Mouse (Mus musculus) inflammation-experienced regulatory T-cells, adult 6 months (primary cell): ENCODE measurements around the gene Bhmt2. TPM values are rescaled to one million over a fixed set of nuclear protein-coding genes. Genes with fewer than 3 reads are reported as not detected.

Source experiments
- ATAC-seq: one replicate; pipeline ENCODE4 v1.8.0; 2017
- polyA plus RNA-seq, 3 experiments: library from polyadenylated mRNA; unstranded; fragments of 100-300 nt; shearing (Covaris generic); gene quantifications; one replicate each; pipeline ENCODE4 v1.2.1; 2017

The Bhmt2 gene
- polyA plus RNA-seq, result not detected

DNA sequence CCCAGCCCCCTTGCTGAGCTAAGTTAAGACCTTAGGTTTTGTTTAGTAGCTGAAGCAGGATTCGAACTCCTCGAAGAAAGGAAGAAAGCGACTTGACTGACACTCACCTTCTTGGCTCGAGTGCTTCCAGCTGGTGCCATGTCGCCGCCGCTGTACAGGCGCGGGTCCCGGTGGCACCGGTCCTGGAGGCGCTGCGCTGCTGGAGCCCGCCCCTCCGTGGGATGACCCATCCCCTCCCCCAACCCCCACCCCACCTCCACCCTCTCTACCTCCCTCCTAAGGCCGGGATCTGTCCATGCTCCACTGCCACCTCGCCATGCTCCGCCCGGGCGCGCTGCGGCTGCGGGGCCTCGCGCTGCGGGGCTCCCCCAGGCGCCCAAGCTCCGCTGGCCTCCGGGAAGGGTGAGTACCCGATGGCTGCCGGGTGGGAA lies at the start of gene Bhmt2, which contains the start of gene Dmgdh:
Bhmt2 (minus strand) TSS at position 172 of the 431 bp plus-strand sequence.
Dmgdh (plus strand) TSS at position 303 of the 431 bp plus-strand sequence.
- ATAC-seq, result no peak

DNA sequence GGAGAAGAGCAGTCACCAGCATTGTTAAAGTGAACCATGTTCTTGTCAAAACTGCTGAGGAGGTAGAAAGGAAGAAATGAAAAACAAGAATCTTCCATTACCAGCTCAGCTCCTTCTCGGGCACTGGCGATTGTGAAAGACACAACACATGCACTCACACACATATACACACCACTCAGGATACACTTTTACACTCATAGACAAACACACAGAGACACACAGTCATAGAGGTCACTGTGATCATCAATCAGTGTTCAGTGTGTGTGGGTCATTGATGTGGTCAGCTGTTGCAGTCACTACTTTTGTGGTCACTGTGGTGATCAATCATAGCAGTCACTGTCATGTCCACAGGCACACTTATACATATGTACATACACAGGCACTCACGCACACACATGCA lies 49.4 kb upstream of the Bhmt2 start:
- ATAC-seq, result no peak

DNA sequence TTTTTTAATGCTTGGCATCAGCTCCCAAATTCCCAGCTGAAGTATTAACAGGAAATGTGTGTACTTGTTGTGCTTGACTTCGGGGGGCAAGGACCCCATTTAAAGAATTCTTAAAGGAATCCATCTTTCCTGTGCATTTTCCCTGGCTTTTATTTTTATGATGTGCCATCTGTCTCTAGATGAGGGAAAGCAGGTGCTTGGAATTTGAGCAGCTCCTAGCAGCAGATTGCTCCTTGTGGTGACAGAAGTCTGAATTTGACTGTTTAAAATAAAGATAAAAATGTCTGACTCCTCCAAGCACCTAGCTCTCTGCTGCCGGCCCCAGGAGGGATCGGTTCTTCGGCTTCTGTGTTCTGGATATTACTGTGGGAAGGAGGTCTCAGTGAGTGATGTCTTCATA lies 47.8 kb upstream of the Bhmt2 start:
- ATAC-seq, result no peak

DNA sequence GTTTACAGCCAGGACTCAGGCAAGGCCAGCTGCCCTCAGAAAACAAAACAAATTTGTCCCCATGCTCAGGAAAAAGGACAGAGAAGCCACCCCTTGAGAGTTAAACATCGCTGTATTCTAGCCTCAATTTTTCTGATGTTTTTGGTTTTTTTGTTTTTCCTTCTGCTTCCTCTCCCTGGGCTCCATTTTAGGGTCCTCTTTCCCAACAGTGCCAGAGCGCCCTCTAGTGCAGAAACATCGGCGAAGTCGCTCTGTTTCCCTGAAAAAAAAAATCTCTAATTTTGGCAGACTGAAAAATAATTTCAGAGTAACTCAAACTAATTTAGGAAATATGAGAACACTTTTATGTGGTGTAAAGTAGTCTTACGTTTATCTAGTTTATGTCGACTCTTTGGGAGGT lies 44.8 kb upstream of the Bhmt2 start:
- ATAC-seq, result no peak

DNA sequence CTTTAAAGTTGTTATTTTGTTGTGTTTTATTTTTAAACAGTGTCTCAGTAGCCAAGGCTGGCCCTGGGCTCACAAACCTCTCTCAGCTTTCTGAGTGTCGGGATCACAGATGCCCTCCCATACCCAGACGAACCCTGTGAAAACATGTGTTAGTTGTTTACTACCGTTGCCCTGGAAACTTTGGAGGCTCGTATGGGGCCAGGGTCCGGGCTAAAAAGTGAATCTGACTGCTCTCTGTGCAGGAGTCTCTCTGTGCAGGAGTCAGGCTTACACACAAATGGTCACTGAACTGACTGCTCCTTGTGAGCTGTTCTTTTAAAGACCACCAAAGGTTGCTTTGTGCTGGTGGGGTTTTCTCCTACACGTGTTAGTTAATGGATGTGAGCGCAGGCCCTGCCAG lies 43.0 kb upstream of the Bhmt2 start:
- no peak for ATAC-seq

DNA sequence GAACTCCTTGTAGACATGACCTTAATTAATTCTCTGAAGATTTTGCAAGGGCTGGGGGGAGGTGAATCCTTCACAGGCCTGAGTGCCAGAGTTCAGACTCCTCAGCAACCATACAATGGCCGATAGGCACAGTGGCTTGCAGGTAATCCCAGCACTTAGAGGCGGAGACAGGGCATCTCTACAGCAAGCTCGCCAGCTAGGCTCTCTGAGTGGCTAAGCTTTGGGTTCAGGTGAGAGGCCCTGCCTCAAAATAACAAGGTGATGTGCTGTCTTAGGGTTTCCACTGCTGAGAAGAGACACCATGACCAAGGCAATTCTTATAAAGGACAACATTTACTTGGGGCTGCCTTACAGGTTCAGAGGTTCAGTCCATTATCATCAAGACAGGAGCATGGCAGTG lies 39.7 kb upstream of the Bhmt2 start:
- no peak for ATAC-seq

DNA sequence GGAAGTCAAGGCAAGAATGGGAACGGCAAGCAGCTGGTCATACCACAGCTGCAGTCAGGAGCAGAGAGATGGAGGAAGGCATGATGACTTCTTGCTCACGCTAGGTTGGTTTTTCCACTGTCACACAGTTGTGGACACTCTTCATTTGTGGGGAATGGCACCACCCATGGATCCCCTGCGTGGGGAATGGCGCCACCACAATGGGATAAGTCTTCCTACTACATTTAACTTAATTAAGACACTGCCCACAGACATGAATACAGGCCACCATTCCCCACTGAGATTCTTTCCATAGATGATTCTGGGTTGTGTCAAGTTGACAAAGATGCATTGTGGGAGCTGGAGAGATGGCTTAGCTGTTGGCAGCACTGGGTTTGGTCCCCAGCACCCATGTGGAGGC lies 38.3 kb upstream of the Bhmt2 start:
- no peak for ATAC-seq

DNA sequence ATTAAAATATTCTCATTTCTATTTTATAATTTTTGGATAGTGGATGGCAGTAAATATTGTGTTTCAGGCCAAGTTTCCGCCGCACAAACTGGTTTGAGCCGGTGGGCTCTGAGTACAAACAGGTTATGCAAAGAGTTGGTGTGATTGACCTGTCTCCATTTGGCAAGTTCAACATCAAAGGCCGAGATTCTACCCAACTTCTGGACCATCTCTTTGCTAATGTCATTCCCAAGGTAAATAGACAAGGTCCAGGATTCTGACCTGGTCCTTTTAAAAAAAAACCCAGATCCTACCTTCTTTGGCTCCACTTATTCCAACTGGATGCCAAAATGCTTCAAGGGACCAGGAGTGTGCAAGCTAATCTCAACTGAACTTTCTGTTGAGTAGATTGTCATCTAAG lies 37.1 kb upstream of the Bhmt2 start:
- no peak for ATAC-seq

DNA sequence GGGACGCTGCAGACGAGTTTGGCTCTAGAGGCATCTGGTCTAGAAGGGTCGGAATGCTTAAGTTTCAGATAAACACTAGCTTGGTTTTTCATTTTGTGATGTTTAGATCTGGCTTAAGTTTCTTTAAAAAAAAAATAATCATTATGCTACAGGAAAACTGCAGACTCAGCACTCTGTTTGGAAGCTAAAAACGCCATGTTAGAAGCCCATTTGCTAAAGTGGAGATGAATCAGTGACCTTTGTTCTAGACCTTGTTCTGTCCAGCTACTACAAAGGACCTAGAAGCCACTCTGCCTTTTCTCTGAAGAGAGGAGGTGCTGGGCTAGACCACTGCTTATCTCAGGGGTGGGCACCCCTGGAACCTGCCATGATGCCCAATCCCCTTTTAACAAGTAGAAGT lies 36.2 kb upstream of the Bhmt2 start:
- no peak for ATAC-seq

DNA sequence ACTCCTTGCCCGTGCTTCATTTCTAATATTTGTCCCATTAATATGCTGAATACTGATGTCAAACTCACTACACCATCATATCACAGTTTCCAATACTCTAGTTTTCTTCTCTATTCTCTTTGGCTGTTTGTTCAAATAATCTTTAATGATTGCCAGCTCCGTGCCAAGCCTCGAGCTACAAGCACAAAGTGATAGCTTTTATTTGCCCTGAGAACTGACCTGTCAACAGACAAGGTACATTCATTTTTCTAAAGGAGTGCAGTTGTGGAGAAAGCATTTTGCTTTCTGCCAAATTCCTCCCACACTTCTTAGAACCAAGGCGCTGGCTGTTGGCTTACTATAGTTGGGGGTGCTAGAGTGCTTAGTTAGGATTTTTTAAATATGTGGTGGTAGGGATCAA lies 33.2 kb upstream of the Bhmt2 start:
- ATAC-seq, result no peak

DNA sequence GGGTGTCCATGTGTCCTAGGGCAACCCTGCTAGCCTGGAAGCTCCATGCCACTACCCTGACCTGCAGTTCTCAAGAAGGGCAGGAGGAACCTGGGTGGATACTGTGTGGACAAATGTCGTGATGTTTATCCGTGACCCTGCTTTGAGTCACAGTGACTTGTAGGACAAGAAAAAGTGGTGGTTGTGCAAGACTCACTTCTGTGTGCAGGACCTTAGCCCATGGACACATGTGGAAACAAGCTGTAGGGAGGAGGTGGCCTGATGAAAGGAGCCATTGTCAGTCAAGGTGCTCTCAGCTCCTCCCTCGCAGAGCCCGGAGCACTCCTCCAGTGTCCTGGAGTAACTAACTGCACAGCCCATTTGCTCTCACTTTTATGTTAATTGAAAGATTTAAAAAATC lies 31.6 kb upstream of the Bhmt2 start:
- no peak for ATAC-seq

DNA sequence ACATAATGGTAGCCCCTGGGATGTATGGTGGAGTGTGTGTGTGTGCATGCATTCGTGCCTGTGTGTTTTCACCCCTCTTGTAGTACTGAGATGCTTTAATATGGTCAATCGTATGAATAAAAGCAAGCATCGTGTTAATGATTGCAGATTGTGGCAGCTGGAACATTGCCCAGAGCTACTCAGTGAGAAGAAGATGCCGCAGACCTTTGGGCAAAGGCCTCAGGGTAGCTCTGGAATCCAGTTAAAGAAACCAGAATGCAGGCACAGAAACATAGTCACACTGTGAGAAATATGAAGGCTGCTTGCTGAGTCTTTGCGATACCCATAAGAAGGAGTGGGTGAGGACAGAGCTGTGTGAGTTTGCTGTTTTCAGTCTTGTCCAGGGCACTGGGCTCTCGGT lies 24.8 kb upstream of the Bhmt2 start:
- ATAC-seq, result no peak

DNA sequence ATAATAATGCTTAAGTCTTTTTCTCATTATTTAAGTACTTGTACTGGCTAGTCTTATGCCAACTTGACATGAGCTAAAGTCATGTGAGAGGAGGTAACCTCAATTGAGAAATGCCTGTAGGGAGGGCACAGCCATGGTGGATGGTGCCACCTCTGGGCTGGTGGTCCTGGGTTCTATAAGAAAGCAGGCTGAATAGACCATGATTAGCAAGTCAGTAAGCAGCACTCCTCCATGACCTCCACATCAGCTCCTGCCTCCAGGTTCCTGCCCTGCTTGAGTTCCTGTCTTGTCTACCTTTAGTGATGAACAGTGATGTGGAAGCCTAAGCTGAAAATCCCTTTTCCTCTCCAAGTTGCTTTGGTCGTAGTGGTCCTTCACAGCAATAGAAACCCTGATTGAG lies 16.7 kb upstream of the Bhmt2 start:
- ATAC-seq, result no peak

DNA sequence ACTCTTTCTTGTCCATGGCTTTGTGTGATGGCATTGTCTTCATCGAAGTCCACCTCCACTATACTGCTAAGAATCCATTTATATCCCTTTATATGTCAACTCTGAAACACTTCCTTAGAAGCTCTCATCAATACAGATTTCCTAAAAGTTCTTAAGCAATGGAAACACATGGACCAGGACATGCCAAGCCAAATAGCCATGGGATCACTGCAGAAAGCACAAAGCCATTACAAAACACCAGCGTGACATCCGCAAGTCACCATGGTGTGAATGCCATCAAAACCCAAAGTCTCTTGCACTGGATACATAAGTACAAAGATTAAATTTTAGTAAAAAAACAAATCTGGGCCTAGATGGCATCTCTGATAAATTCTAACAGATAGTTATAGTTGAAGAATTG lies 15.5 kb upstream of the Bhmt2 start:
- no peak for ATAC-seq

DNA sequence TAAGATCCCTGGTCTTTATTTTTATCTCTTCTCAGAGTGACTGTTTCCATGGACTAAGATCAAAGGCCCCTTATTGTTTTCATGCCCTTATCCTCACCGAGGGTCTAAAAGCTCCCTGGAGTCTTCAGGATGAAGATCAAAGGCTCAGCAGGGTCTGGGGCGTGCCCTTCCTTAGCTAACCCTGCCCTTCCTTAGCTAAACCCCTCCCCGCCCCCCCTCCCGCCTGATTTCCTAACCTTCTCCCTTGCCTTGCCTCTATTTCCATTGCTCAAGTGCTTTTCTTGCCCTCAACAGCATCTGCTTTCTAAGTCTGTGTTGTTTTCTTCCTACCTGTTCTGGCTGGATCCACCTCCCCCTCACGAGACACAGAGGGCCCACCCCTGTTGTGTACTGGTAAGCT lies 13.2 kb upstream of the Bhmt2 start:
- ATAC-seq, result no peak

DNA sequence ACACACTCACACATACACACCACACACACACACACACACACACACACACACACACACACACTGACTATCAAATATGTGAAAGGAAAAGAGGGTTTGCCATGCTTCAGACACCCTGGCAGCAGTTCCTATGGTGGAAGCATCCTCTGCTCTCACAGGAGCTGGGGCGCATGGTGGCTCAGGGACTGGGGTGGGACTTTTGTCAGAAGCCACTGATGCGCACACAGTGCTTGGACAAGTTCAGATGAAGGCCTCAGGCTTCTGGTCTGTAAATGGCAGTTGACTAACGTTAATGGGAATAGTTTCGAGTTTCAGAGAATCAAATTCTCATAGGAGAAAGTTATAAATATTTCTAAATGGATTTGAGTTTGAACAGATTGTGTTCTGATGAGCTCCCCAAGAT lies 11.1 kb upstream of the Bhmt2 start:
- no peak for ATAC-seq

DNA sequence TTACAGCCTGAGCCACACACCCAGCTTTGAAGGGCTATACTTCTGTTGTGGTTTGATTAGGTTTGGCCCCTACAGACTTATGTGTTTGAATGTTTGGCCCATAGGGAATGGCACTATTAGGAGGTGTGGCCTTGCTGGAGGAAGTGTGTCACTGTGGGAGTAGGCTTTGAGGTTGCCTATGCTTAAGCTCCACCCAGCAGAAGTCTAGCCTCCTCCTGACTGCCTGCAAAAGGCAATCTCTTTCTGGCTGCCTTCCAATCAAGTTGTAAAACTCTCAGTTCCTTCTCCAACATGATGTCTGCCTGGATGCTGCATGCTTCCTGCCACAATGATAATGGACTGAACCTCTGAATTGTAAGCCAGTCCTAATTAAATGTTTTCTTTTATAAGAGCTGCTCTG lies 9.2 kb upstream of the Bhmt2 start:
- ATAC-seq, result no peak

DNA sequence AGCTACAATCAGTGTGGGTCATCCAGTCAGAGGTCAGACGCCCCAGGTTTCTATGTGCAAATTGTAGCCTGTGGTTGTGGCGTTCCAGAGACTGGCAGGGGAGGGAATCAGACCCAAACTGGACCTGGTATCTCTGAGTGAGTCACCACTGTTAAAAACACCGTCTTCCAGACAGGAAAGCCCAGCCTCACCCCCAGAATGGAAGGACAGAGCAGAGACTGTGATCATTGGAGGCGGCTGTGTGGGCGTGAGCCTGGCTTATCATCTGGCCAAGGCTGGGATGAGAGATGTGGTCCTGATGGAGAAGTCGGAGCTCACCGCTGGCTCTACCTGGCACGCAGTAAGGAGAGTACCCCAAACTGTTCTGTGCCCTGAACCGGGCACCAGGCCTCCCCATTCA lies 2.8 kb upstream of the Bhmt2 start:
- no peak for ATAC-seq

DNA sequence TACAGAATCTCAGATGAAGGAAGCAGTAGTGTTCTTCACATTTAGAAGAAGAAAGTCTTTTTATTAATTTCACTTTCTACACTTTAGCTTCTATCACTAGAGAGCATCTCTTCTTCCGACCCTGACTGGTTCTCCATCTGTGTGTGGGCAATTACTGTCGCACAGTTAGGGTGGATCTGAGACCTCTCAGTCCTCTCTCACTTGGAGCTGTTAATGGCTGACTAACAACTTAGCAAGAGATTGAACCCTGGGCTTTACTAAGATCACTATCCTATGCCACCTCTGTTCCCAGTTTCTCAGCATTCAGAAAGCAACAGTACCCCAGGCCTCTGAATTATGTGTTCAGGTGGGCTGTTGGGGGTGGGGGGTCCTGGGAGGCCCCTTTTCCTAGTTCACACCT lies 806 bp downstream of the Bhmt2 start:
- no peak for ATAC-seq

DNA sequence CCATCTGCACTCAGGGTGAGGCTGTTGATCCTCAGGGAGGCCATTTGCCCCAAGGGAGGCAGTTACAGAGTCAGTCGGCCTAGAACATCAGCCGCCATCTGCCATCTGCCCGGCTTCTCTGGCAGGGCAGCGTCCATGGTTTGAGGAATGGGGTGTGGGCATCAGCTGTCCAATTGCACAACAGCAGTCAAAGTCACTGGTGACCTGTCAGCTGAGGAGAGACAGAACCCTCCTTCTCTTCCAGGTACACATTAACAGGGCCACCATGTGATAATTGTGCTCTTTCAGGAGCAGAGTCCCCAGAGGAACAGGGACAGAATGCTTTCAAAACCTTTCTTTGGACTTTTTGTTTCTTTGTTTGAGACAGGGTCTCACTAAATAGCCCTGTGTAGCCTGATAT lies 1.7 kb downstream of the Bhmt2 start:
- ATAC-seq, result no peak

DNA sequence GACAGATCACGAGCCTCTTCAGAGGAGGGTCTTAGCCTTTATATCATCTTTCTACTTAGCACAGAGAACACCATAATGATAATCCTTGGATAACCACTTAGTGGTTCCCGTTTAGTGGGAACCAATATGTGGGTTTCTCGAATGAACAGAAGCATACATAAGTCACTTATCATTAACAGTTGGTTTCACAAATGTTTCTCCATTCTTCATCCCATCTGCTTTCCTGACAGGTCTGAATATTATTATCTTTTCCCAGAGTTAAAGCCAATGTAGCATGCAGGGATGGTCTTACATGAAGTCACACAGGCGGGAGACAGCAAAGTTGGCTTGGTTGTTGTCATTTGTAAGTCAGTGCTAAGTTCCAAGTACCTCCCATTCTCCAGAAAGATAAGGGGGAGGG lies 6.5 kb downstream of the Bhmt2 start:
- no peak for ATAC-seq

DNA sequence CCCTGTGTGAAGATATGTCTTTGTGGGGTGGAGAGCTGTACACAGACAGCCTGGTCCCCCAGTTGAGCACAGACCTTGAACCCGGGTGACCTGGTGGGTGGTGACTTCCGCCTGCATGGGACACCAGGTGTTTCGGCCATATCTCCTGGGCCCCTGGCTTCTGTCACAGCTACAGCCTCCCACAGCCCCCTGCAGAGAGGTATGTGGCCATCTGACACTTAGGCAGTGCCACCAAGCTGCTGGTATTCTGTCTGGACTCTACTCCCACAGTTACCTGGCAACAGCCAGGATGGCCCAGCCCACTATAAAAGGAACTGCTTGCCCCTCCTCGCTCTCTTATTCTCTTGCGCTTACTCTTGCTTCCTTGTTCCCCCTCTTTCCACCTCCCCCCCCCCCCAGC lies 16.2 kb downstream of the Bhmt2 start:
- ATAC-seq, result no peak

DNA sequence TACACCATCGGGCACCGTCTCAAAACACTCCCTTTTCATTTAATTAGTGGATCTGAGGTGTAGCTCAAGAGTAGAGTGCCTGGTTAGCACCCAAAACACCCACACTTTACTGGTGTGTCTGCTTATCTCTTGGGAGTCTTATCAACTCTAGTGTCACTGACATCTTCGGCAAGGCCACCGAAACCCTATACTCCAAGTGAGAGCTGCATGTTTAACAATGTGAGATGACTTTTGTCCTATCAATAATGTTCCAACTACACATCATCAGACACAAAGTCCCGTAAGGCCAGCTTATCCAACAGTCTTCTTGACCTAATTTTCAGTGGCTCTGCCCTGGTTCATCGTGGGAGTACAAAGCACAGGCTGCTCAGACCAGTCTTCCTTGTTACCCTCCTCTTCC lies 20.7 kb downstream of the Bhmt2 start:
- no peak for ATAC-seq

DNA sequence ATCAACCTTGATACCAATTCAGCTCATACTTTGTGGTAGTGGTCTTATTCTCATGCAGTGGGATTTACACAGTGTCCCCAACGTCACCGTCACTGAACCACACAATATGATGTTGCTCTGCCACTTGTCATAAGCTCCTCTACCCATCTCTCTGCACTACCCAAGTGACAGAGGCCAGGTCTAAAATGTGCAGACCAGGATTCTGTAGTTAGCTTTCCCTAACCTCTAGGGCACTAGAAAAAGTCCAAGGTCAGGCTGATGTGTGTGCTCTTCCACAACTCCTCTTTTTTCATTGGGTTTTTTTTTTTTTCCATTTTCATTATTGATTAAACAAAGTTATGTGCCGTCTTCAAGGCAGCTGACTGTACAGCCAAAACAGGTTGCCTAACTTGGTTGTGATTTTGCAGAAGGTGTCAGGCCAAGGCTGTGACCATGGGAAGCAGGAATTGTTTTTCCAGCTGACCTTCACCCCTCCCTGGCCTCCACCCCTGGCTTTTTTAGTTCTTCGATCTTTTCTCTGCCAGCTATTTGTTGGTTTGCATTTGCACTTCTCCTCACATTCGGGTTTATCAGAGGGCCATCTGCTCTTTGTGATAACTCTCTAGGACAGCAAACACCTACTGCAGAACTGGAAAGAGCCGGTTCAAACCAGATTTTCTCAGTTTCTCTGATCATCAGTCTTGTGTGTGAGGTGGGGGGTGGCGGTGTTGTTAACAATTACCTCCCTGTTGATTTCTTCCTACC lies 25.5 kb downstream of the Bhmt2 start:
- no peak for ATAC-seq

DNA sequence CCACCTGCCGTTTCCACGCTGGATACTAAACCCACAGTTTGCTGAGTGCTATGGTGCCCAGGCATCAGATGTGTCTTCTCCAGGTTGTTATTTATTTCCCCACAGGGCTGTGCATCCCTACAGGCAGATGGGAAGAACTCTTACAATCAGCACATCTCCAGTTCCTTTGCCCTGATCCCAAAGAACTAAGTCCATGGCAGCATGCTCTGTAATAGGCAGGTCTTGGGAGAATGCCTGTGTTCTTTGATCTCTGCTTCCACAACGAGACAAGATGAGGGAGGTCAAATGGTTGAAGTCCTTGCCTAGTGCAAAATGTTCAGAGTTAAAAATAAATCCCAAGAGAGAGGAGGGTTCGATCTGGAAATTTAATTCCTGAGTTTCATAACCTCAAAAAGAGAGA lies 34.5 kb downstream of the Bhmt2 start:
- no peak for ATAC-seq
